Mouse (Mus musculus): ENCODE measurements around the gene Cpsf6. TPM values are rescaled to one million over a fixed set of nuclear protein-coding genes. Genes with fewer than 3 reads are reported as not detected.

Cpsf6 gene
- polyA plus RNA-seq, 1 experiment from 2014 or later: 165 TPM

DNA sequence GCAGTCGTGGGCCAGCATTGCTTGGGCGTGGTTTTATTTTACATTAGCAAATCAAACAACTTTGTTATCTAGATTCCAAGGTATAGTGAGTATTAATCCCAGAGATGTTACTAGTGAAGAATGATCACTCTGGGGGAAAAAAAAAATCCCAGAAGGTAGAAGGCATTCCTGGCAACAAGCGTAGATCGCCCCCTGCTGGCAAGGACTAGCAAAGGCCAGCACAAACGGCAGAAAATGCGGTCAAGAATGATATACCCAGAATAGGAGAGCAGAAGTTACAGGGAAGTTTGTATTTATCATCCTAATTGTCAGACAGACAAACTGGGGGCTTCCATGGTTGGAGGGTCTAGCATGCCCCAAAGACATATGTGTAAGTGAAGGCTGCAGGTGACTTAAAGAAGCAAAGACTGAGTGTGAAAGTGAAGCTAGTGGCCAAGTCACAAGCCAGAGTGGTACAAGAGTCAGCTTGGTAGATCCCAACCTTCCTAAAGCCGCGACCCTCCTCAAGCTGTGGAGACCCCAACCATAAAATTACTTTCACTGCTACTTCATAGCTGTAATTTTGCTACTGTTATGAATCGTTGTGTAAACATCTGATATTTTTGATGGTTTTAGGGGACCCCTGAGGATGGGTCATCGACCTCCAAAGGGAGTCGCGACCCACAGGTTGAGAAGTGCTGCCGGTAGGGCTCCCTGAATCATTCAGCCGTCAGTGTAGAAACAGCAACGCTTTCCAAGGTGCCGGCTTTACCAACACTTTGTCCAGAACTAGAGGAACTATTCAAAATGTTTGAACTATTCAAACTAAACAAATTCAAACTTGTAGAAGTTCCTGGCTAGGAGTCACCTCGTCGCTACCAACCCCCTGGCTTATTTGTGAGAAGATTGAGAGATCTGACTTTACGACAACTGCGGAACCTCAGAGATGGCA, 22.9 kb upstream of the Cpsf6 start:
- ATAC-seq (ENCODE audit: borderline replicate concordance, extremely low read depth, low FRiP score, low TSS enrichment): no peak
- H3K9me3 ChIP-seq: no peaks in the 10 kb centered on the region
- H3K4me3 ChIP-seq: no peak overlapping the region
- 64% methylated on average over 20 of the region's 20 CpGs for WGBS
- H3K9ac ChIP-seq: no peak overlapping the region
- H3K27me3 ChIP-seq: no peaks in the 10 kb centered on the region
- no peaks in the 10 kb centered on the region for H3K36me3 ChIP-seq
- no peak overlapping the region for H3K4me2 ChIP-seq
- H3K27ac ChIP-seq: no peak overlapping the region
- H3K4me1 ChIP-seq: no peaks in the 10 kb centered on the region

- H3K4me2 ChIP-seq: no peak overlapping the region
- 89% methylated on average over 4 of the region's 4 CpGs for WGBS
- H3K9ac ChIP-seq: no peak overlapping the region
- no peak overlapping the region for H3K4me3 ChIP-seq
- ATAC-seq (ENCODE audit: borderline replicate concordance, extremely low read depth, low FRiP score, low TSS enrichment): no peak
- H3K4me1 ChIP-seq: peaks cover 6% of the 10 kb centered on the region; the same call in 1 of the 2 replicates
- H3K36me3 ChIP-seq: no peaks in the 10 kb centered on the region
- no peak overlapping the region for H3K27ac ChIP-seq
- H3K9me3 ChIP-seq: no peaks in the 10 kb centered on the region
- H3K27me3 ChIP-seq: no peaks in the 10 kb centered on the region
Measured at GRCm38 (mm10) chr10:117401364-117401763, 21.5 kb upstream of the Cpsf6 start.

- no peak for ATAC-seq (ENCODE audit: borderline replicate concordance, extremely low read depth, low FRiP score, low TSS enrichment)
- 83% methylated on average over 4 of the region's 4 CpGs for WGBS
Measured at GRCm38 (mm10) chr10:117400246-117400954, 20.6 kb upstream of the Cpsf6 start.

GRCm38 (mm10) chr10:117399839-117400238, 20.0 kb upstream of the Cpsf6 start:
- Histone ChIP-seq H3K27ac (no peak overlapping the region), H3K27me3 (no peaks in the 10 kb centered on the region), H3K9me3 (no peaks in the 10 kb centered on the region), H3K36me3 (no peaks in the 10 kb centered on the region), H3K4me2 (no peak overlapping the region), H3K9ac (no peak overlapping the region), H3K4me1 (peaks cover 6% of the 10 kb centered on the region; the same call in 1 of the 2 replicates), H3K4me3 (no peak overlapping the region)
- no peak for ATAC-seq (ENCODE audit: borderline replicate concordance, extremely low read depth, low FRiP score, low TSS enrichment)
- WGBS: 89% methylated on average over 3 of the region's 3 CpGs

More at GRCm38 (mm10) chr10:117400246-117400954, 20.6 kb upstream of the Cpsf6 start:
- Histone ChIP-seq H3K27ac (no peak overlapping the region), H3K4me1 (peaks cover 6% of the 10 kb centered on the region; the same call in 1 of the 2 replicates), H3K9me3 (no peaks in the 10 kb centered on the region), H3K36me3 (no peaks in the 10 kb centered on the region), H3K4me3 (no peak overlapping the region), H3K9ac (no peak overlapping the region), H3K27me3 (no peaks in the 10 kb centered on the region), H3K4me2 (no peak overlapping the region)

GRCm38 (mm10) chr10:117399196-117399595, 19.4 kb upstream of the Cpsf6 start:
- H3K4me3 ChIP-seq: no peak overlapping the region
- H3K27ac ChIP-seq: no peak overlapping the region
- ATAC-seq (ENCODE audit: borderline replicate concordance, extremely low read depth, low FRiP score, low TSS enrichment): no peak
- no peaks in the 10 kb centered on the region for H3K36me3 ChIP-seq
- H3K27me3 ChIP-seq: no peaks in the 10 kb centered on the region
- WGBS: 52% methylated on average over 2 of the region's 2 CpGs
- no peaks in the 10 kb centered on the region for H3K9me3 ChIP-seq
- H3K4me1 ChIP-seq: peaks cover 6% of the 10 kb centered on the region; the same call in 1 of the 2 replicates
- no peak overlapping the region for H3K9ac ChIP-seq
- H3K4me2 ChIP-seq: no peak overlapping the region

DNA sequence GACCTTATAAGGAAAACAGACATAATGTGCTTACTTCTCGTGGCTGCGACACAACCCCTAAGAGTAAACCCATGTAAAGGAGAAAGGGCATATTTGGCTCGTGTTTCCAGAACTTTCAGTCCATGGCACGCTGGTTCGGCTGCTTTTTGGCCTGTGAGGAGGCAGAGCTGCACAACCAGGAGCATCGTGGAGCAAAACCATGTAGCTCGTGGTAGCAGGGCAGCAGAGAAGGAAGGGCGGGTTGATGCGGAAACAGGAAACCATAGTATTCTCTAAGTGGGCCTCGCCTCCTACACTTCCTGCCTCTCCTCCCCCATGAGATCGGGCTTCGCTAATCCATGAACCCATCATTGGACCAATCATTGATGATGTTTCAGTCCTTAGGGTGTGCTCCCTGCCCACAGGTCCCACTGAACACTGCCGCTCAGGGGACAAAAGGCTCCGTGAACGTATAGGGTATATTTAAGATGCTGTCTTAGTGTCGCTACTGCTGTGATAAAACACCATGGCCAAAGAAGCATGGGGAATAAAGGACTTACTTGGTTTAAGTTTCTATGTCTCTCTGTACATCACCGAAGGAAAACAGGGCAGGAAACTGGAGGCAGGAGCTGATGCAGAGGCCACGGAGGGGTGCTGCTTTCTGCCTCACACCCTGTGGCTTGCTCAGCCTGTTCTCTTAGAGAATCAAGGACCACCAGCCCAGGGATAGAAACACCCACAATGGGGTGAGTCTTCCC, 18.4 kb upstream of the Cpsf6 start:
- no peak overlapping the region for H3K4me2 ChIP-seq
- no peaks in the 10 kb centered on the region for H3K27me3 ChIP-seq
- no peaks in the 10 kb centered on the region for H3K9me3 ChIP-seq
- 77% methylated on average over 18 of the region's 18 CpGs for WGBS
- ATAC-seq (ENCODE audit: borderline replicate concordance, extremely low read depth, low FRiP score, low TSS enrichment): no peak
- no peak overlapping the region for H3K27ac ChIP-seq
- no peaks in the 10 kb centered on the region for H3K36me3 ChIP-seq
- no peak overlapping the region for H3K9ac ChIP-seq
- no peak overlapping the region for H3K4me3 ChIP-seq
- peaks cover 10% of the 10 kb centered on the region for H3K4me1 ChIP-seq

DNA sequence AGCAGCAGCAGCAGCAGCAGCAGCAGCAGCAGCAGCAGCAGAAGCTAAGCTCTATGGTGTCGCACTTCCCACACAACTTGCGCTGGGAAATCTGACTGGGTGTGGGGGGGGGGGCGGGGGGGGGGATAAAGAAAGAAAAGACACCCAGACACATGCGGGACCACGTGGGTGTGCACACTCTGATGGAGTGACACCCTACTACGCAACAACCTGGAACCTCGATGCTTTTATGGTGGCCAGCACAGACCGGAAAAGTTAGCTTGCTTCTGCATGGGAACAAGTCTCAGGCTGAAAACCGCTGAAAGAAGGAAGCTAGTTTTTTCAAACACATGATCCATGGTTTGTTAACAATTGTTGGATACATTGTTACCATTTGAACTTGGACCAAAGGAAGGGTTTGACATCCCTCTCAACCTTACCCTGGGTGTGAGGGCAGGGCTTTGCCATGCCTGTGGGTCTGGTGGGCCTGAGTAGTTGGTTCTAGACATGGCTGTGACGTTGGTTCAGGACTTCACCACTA, 17.4 kb upstream of the Cpsf6 start:
- no peaks in the 10 kb centered on the region for H3K9me3 ChIP-seq
- H3K4me1 ChIP-seq: peaks cover 13% of the 10 kb centered on the region
- no peak for ATAC-seq (ENCODE audit: borderline replicate concordance, extremely low read depth, low FRiP score, low TSS enrichment)
- no peak overlapping the region for H3K27ac ChIP-seq
- no peaks in the 10 kb centered on the region for H3K36me3 ChIP-seq
- H3K27me3 ChIP-seq: no peaks in the 10 kb centered on the region
- WGBS: 40% methylated on average over 10 of the region's 10 CpGs
- H3K4me2 ChIP-seq: peak overlapping the region; percentile 33
- no peak overlapping the region for H3K4me3 ChIP-seq
- no peak overlapping the region for H3K9ac ChIP-seq

GRCm38 (mm10) chr10:117396386-117397048, 16.7 kb upstream of the Cpsf6 start:
- no peaks in the 10 kb centered on the region for H3K9me3 ChIP-seq
- peak overlapping the region; percentile 33 for H3K4me2 ChIP-seq
- peaks cover 13% of the 10 kb centered on the region for H3K4me1 ChIP-seq
- 34% methylated on average over 18 of the region's 18 CpGs for WGBS
- no peak overlapping the region for H3K4me3 ChIP-seq
- no peak overlapping the region for H3K27ac ChIP-seq
- no peak for ATAC-seq (ENCODE audit: borderline replicate concordance, extremely low read depth, low FRiP score, low TSS enrichment)
- H3K27me3 ChIP-seq: no peaks in the 10 kb centered on the region
- H3K36me3 ChIP-seq: no peaks in the 10 kb centered on the region
- H3K9ac ChIP-seq: no peak overlapping the region

DNA sequence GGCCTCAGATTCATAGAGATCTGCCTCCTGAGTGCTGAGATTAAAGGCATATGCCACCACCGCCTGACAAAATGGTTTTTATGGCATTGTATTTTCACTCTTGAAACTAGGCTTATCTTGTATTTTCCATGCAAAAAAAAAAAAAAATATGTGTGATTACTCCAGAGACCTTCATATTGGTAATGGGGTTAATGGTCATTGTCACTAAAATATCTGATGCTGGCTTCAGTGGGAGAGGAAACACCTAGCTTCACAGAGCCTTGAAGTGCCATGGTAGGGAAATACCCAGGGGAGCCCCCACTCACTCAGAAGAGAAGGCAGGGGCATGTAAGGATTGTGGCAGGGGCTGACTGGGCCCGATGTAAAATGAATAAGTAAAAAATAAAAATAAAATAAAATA, 16.0 kb upstream of the Cpsf6 start:
- Histone ChIP-seq H3K4me3 (no peak overlapping the region), H3K36me3 (no peaks in the 10 kb centered on the region), H3K27ac (no peak overlapping the region), H3K9ac (no peak overlapping the region), H3K9me3 (no peaks in the 10 kb centered on the region), H3K4me1 (peaks cover 13% of the 10 kb centered on the region), H3K27me3 (no peaks in the 10 kb centered on the region), H3K4me2 (no peak overlapping the region)
- 98% methylated on average over 2 of the region's 2 CpGs for WGBS
- no peak for ATAC-seq (ENCODE audit: borderline replicate concordance, extremely low read depth, low FRiP score, low TSS enrichment)

DNA sequence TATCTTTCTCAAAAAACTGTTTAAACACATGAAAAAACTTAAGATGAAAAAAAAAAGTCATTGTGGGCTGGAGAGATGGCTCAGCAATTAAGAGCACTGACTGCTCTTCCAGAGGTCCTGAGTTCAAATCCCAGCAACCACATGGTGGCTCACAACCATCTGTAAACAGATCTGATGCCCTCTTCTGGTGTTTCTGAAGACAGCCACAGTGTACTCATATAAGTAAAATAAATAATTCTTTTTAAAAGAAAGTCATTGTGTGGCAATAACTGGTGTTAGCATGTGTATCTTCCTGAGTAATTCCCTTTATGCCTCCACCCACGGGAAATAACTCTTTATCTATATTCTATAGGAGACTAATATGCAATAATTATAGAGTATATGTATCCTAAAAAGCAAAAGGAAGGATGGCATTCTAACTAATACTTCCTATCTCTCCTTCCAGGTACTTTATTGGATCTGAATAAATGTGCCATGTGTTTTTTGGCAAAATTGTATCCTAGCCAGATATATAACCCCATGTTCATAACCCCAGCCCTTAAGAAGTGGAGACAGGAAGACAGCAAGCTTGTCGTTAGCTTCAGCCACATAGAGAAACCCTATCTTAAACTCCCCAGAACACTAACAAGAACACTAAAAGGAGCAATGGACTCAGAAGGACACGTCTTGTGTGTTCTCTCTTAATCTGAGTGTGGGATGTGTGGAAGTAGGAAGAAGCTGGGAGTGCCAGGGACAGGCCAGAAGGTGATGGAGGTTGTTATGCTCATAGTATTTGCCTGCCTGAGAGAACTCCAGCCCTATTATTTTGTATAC, 15.1 kb upstream of the Cpsf6 start:
- Histone ChIP-seq H3K36me3 (no peaks in the 10 kb centered on the region), H3K9me3 (no peaks in the 10 kb centered on the region), H3K4me3 (no peak overlapping the region), H3K4me2 (no peak overlapping the region), H3K9ac (no peak overlapping the region), H3K27me3 (no peaks in the 10 kb centered on the region), H3K4me1 (peaks cover 13% of the 10 kb centered on the region), H3K27ac (no peak overlapping the region)
- ATAC-seq (ENCODE audit: borderline replicate concordance, extremely low read depth, low FRiP score, low TSS enrichment): no peak
- WGBS: 66% methylated on average over 3 of the region's 3 CpGs

Measured in lung, embryonic 15.5 days (tissue).